In the genomic region with DNA sequence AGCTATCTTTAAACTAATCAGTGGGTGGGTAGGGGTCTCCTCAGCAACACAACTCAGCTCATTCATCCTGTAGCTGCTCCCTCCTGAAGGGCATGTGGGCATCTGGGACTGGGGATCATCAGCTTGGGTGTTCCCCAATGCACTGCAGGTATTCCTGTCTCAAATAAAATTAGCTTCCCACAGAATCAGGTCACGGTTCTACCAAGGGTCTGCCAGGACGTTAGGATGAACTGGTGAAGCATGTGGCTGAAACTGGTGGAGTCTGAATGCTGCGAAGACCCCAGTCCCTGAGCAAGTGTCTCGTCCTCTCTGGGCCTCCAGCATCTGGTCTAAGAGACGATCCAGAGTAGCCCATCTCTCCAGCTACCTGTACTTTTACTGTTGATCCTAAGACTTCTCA, we compare ENCODE assay signal across 25 mouse cellular contexts.
DNase-seq lines count a peak whose midpoint lies in the region; ATAC-seq and TF ChIP-seq lines count a peak whose summit lies in the region.
"Had no signal": no experiment of that assay in that cellular context is flagged by ENCODE, and none has a peak within 500 bp of the region (broad histone marks: within the 10 kb centered on the region; RNA-seq: fewer than 3 reads in every experiment).

No protein-coding gene starts in this region.

- H3K4me2 ChIP-seq in forebrain, embryonic 14.5 days (ENCODE audit: low read length) = no peak overlapping the region
- no peak overlapping the region for H3K4me2 ChIP-seq in hindbrain, postnatal 0 days (ENCODE audit: low read depth, low read length)
- no peak overlapping the region for H3K4me2 ChIP-seq in midbrain, embryonic 13.5 days (replicated peaks)
- no peak overlapping the region for H3K4me2 ChIP-seq in midbrain, postnatal 0 days (ENCODE audit: low read depth, low read length, poor library complexity, severe bottlenecking)
- H3K4me2 ChIP-seq: embryonic facial prominence, embryonic 12.5 days had no signal

- DNase-seq in forebrain, embryonic 10.5 days (ENCODE audit: extremely low spot score, low spot score) = no peak
- DNase-seq in forebrain, embryonic 14.5 days (ENCODE audit: low spot score) = no peak
- peak; percentile 79 for DNase-seq in heart, adult 11 months
- no peak for DNase-seq in heart, adult 18-20 months
- DNase-seq in hindbrain, postnatal 0 days (ENCODE audit: low spot score) = no peak
- DNase-seq in hindbrain, embryonic 10.5 days (ENCODE audit: low spot score) = no peak
- no peak for DNase-seq in midbrain, postnatal 0 days (ENCODE audit: low spot score)
- DNase-seq: adrenal gland, adult 8-10 months; adrenal gland, postnatal 14 days; adrenal gland, postnatal 36 days; B cell, adult 2 months; cerebellum, adult 11-12 months; cerebellum, adult 2 months; cerebellum, adult 9-10 months; cerebellum, postnatal 10 days; cerebellum, postnatal 25 days had no signal

- H3K27ac ChIP-seq in forebrain, embryonic 10.5 days = peak overlapping the region; percentile 8; the same call in 1 of the 2 replicates
- H3K27ac ChIP-seq in forebrain, embryonic 14.5 days (ENCODE audit: low read depth, low read length) = no peak overlapping the region
- H3K27ac ChIP-seq in hindbrain, postnatal 0 days = 0 out of 2 replicates have a peak overlapping the region, but pooled peaks have one; percentile 67
- H3K27ac ChIP-seq in hindbrain, embryonic 10.5 days = no peak overlapping the region
- peak overlapping the region; percentile 84 for H3K27ac ChIP-seq in midbrain, embryonic 13.5 days
- H3K27ac ChIP-seq in midbrain, postnatal 0 days (ENCODE audit: low read depth, low read length) = no peak overlapping the region
- H3K27ac ChIP-seq: embryonic facial prominence, embryonic 12.5 days had no signal

- H3K4me3 ChIP-seq in forebrain, embryonic 10.5 days = no peak overlapping the region
- no peak overlapping the region for H3K4me3 ChIP-seq in forebrain, embryonic 14.5 days (ENCODE audit: low read depth, low read length)
- H3K4me3 ChIP-seq in hindbrain, postnatal 0 days (ENCODE audit: low read length) = no peak overlapping the region
- H3K4me3 ChIP-seq in hindbrain, embryonic 10.5 days = no peak overlapping the region
- no peak overlapping the region for H3K4me3 ChIP-seq in midbrain, embryonic 13.5 days (replicated peaks)
- H3K4me3 ChIP-seq in midbrain, postnatal 0 days (ENCODE audit: low read depth, low read length) = no peak overlapping the region
- H3K4me3 ChIP-seq: embryonic facial prominence, embryonic 10.5 days; embryonic facial prominence, embryonic 12.5 days; forebrain, embryonic 13.5 days had no signal

- no peaks in the 10 kb centered on the region for H3K9me3 ChIP-seq in forebrain, embryonic 10.5 days
- no peaks in the 10 kb centered on the region for H3K9me3 ChIP-seq in forebrain, embryonic 14.5 days (replicated peaks; ENCODE audit: control insufficient read depth, low read length)
- no peaks in the 10 kb centered on the region for H3K9me3 ChIP-seq in hindbrain, postnatal 0 days (ENCODE audit: low read length)
- no peaks in the 10 kb centered on the region for H3K9me3 ChIP-seq in hindbrain, embryonic 10.5 days
- no peaks in the 10 kb centered on the region for H3K9me3 ChIP-seq in midbrain, embryonic 13.5 days
- no peaks in the 10 kb centered on the region for H3K9me3 ChIP-seq in midbrain, postnatal 0 days (ENCODE audit: low read length)
- H3K9me3 ChIP-seq: embryonic facial prominence, embryonic 10.5 days; embryonic facial prominence, embryonic 12.5 days; forebrain, embryonic 13.5 days; G1E had no signal

- no peak for ATAC-seq in forebrain, embryonic 14.5 days
- ATAC-seq in hindbrain, postnatal 0 days = no peak
- ATAC-seq in midbrain, embryonic 13.5 days = no peak
- no peak for ATAC-seq in midbrain, postnatal 0 days (ENCODE audit: low FRiP score)
- ATAC-seq: activated CD4-positive, CD25-positive, alpha-beta regulatory T cell, adult 4 months; CD4-positive, CD25-positive, alpha-beta regulatory T cell, adult 4 months; Patski had no signal

- H3K9ac ChIP-seq in forebrain, embryonic 14.5 days (ENCODE audit: low read length) = no peak overlapping the region
- no peak overlapping the region for H3K9ac ChIP-seq in hindbrain, postnatal 0 days (replicated peaks; ENCODE audit: low read length)
- H3K9ac ChIP-seq in midbrain, embryonic 13.5 days (replicated peaks) = no peak overlapping the region
- H3K9ac ChIP-seq in midbrain, postnatal 0 days (replicated peaks; ENCODE audit: low read length, poor library complexity, severe bottlenecking) = no peak overlapping the region
- H3K9ac ChIP-seq: embryonic facial prominence, embryonic 12.5 days; forebrain, embryonic 13.5 days; forebrain, postnatal 0 days had no signal

- TF ChIP-seq CTCF in hindbrain, postnatal 0 days (IDR thresholded peaks at IDR 0.05; ENCODE audit: low read depth) = no peak
- TF ChIP-seq CTCF in midbrain, postnatal 0 days (IDR thresholded peaks at IDR 0.05) = no peak

- no peaks in the 10 kb centered on the region for H3K36me3 ChIP-seq in forebrain, embryonic 10.5 days (replicated peaks)
- no peaks in the 10 kb centered on the region for H3K36me3 ChIP-seq in forebrain, embryonic 14.5 days (ENCODE audit: control insufficient read depth, insufficient read depth, low read length)
- H3K36me3 ChIP-seq in hindbrain, postnatal 0 days (ENCODE audit: insufficient read depth, low read length) = no peaks in the 10 kb centered on the region
- H3K36me3 ChIP-seq in hindbrain, embryonic 10.5 days = no peaks in the 10 kb centered on the region
- no peaks in the 10 kb centered on the region for H3K36me3 ChIP-seq in midbrain, embryonic 13.5 days
- no peaks in the 10 kb centered on the region for H3K36me3 ChIP-seq in midbrain, postnatal 0 days (ENCODE audit: insufficient read depth, low read length)
- H3K36me3 ChIP-seq: embryonic facial prominence, embryonic 10.5 days; embryonic facial prominence, embryonic 12.5 days; G1E had no signal

- 92% methylated on average over 5 of the region's 5 CpGs for WGBS in forebrain, embryonic 10.5 days
- 93% methylated on average over 5 of the region's 5 CpGs for WGBS in forebrain, embryonic 14.5 days
- WGBS in hindbrain, postnatal 0 days = 82% methylated on average over 5 of the region's 5 CpGs
- 88% methylated on average over 5 of the region's 5 CpGs for WGBS in hindbrain, embryonic 10.5 days
- WGBS in midbrain, embryonic 13.5 days = 87% methylated on average over 5 of the region's 5 CpGs
- WGBS in midbrain, postnatal 0 days = 88% methylated on average over 5 of the region's 5 CpGs

- peaks cover 19% of the 10 kb centered on the region for H3K27me3 ChIP-seq in forebrain, embryonic 10.5 days (ENCODE audit: poor library complexity, severe bottlenecking)
- no peaks in the 10 kb centered on the region for H3K27me3 ChIP-seq in forebrain, embryonic 14.5 days (replicated peaks; ENCODE audit: control insufficient read depth, insufficient read depth, low read length)
- no peaks in the 10 kb centered on the region for H3K27me3 ChIP-seq in hindbrain, postnatal 0 days (ENCODE audit: insufficient read depth, low read length)
- 0 out of 2 replicates have a peak, but pooled peaks cover 5% of the 10 kb centered on the region for H3K27me3 ChIP-seq in hindbrain, embryonic 10.5 days (ENCODE audit: insufficient read depth, poor library complexity, severe bottlenecking)
- H3K27me3 ChIP-seq in midbrain, embryonic 13.5 days = no peaks in the 10 kb centered on the region
- no peaks in the 10 kb centered on the region for H3K27me3 ChIP-seq in midbrain, postnatal 0 days (ENCODE audit: insufficient read depth, low read length)
- H3K27me3 ChIP-seq: embryonic facial prominence, embryonic 12.5 days; forebrain, embryonic 13.5 days; Patski had no signal

- H3K4me1 ChIP-seq in forebrain, embryonic 10.5 days = peaks cover 32% of the 10 kb centered on the region
- peaks cover 15% of the 10 kb centered on the region for H3K4me1 ChIP-seq in forebrain, embryonic 14.5 days (ENCODE audit: control insufficient read depth, insufficient read depth, low read length)
- peaks cover 14% of the 10 kb centered on the region; the same call in 1 of the 2 replicates for H3K4me1 ChIP-seq in hindbrain, postnatal 0 days (ENCODE audit: insufficient read depth, low read length)
- peaks cover 23% of the 10 kb centered on the region for H3K4me1 ChIP-seq in hindbrain, embryonic 10.5 days (replicated peaks)
- peaks cover 29% of the 10 kb centered on the region for H3K4me1 ChIP-seq in midbrain, embryonic 13.5 days (replicated peaks)
- H3K4me1 ChIP-seq in midbrain, postnatal 0 days (ENCODE audit: insufficient read depth, low read length) = peaks cover 12% of the 10 kb centered on the region

Comparison
In these comparisons a context has a peak if more than half of its experiments do, and no peak if none do; other contexts are left out.
1. H3K27ac ChIP-seq: peak in forebrain, embryonic 10.5 days (single experiment), hindbrain, postnatal 0 days (single experiment) and midbrain, embryonic 13.5 days (single experiment); none in forebrain, embryonic 14.5 days (single experiment), hindbrain, embryonic 10.5 days (single experiment) and midbrain, postnatal 0 days (single experiment).